Mouse (Mus musculus): Measurements from ENCODE around the gene AF067061.
"Not testable (repeated sequence)": the region's sequence is repeated elsewhere in the genome, so short reads cannot be mapped to it uniquely, and the experiment has no call there.

AF067061 gene

GRCm38 (mm10) chr13:120262870-120263269 lies at the start of gene AF067061:
Gene AF067061 (plus strand): TSS chr13:120263114.
- in situ Hi-C loops (cut with MboI, MseI) = not testable (repeated sequence)

- in situ Hi-C loops (cut with MboI, MseI) = not testable (repeated sequence)
These were observed 47.1 kb upstream of the AF067061 start, which contains the start of gene Gm21762 for GRCm38 (mm10) chr13:120215847-120216246. Gene Gm21762 (minus strand): TSS chr13:120215947.

GRCm38 (mm10) chr13:120220922-120221321 lies 42.0 kb upstream of the AF067061 start:
- in situ Hi-C loops (cut with MboI, MseI) = not testable (repeated sequence)

- in situ Hi-C loops (cut with MboI, MseI) = not testable (repeated sequence)
These were observed 39.8 kb upstream of the AF067061 start for GRCm38 (mm10) chr13:120223012-120223659.

- in situ Hi-C loops (cut with MboI, MseI) = not testable (repeated sequence)
These were observed 31.1 kb upstream of the AF067061 start for GRCm38 (mm10) chr13:120231798-120232197.

- in situ Hi-C loops (cut with MboI, MseI) = not testable (repeated sequence)
These were observed 30.4 kb upstream of the AF067061 start for GRCm38 (mm10) chr13:120232447-120233049.

GRCm38 (mm10) chr13:120238811-120239210 lies 24.1 kb upstream of the AF067061 start, which contains the start of gene Gm21731:
Gene Gm21731 (plus strand): TSS chr13:120239111.
- in situ Hi-C loops (cut with MboI, MseI) = not testable (repeated sequence)

- in situ Hi-C loops (cut with MboI, MseI) = not testable (repeated sequence)
These were observed 11.5 kb upstream of the AF067061 start for GRCm38 (mm10) chr13:120251208-120251924.

- in situ Hi-C loops (cut with MboI, MseI) = not testable (repeated sequence)
These were observed 3.9 kb upstream of the AF067061 start for GRCm38 (mm10) chr13:120258817-120259658.

GRCm38 (mm10) chr13:120259718-120260117 lies 3.2 kb upstream of the AF067061 start:
- in situ Hi-C loops (cut with MboI, MseI) = not testable (repeated sequence)

- in situ Hi-C loops (cut with MboI, MseI) = not testable (repeated sequence)
These were observed 14.9 kb downstream of the AF067061 start for GRCm38 (mm10) chr13:120277837-120278236.

- in situ Hi-C loops (cut with MboI, MseI) = no loop called here
These were observed 15.9 kb downstream of the AF067061 start for GRCm38 (mm10) chr13:120278784-120279183.

GRCm38 (mm10) chr13:120299324-120299894 lies 36.5 kb downstream of the AF067061 start:
- in situ Hi-C loops (cut with MboI, MseI) = no loop called here

GRCm38 (mm10) chr13:120299991-120300442 lies 37.1 kb downstream of the AF067061 start, which contains the start of gene BC147527:
Gene BC147527 (plus strand): TSS chr13:120300392.
- in situ Hi-C loops (cut with MboI, MseI) = no loop called here

GRCm38 (mm10) chr13:120300853-120301252 lies 37.9 kb downstream of the AF067061 start:
- in situ Hi-C loops (cut with MboI, MseI) = no loop called here

GRCm38 (mm10) chr13:120310749-120311148 lies 47.8 kb downstream of the AF067061 start:
- in situ Hi-C loops (cut with MboI, MseI) = no loop called here

- in situ Hi-C loops (cut with MboI, MseI) = no loop called here
These were observed 50.7 kb downstream of the AF067061 start for GRCm38 (mm10) chr13:120313584-120313983.

Measured in T-helper 1 cell (primary cell).